Mouse (Mus musculus) ES-E14 (cell line): ENCODE results near the gene Ube2h.

ENCODE experiments used
- ZC3H11A ChIP-seq: IDR thresholded peaks from 2 replicates; pipeline ENCODE4 v1.6.1; 2012; ENCODE audit warnings: low read depth, mild to moderate bottlenecking, inconsistent platforms, low read length, borderline replicate concordance
- ZNF384 ChIP-seq: IDR thresholded peaks from 2 replicates; pipeline ENCODE4 v1.6.1; 2012; ENCODE audit warnings: low read depth, low read length, inconsistent platforms

GRCm38 (mm10) chr6:30226971-30227700, 77.2 kb downstream of the Ube2h start:
- no peak for TF ChIP-seq ZNF384
- TF ChIP-seq ZC3H11A, result no peak
